Mouse (Mus musculus) gastrocnemius, postnatal 4 days (tissue): ENCODE data around the gene Pwp2. TPM values are rescaled to one million over a fixed set of nuclear protein-coding genes. Genes with fewer than 3 reads are reported as not detected.
"Not testable (repeated sequence)": the region's sequence is repeated elsewhere in the genome, so short reads cannot be mapped to it uniquely, and the experiment has no call there.

Experiments
- DNase-seq, 2 experiments: peaks; one replicate each; pipeline ENCODE4 v3.0.0; 2021 to 2022; ENCODE audit warnings: low spot score in 2 of 2, mixed read lengths in 2 of 2
- long read RNA-seq, 2 experiments: library from polyadenylated mRNA; stranded (forward); transcript quantifications; one replicate each; pipeline ENCODE4 v2.0.0; 2021
- total RNA-seq, 2 experiments: library from RNA; stranded (reverse); gene quantifications; 2 replicates each; pipeline ENCODE4 v1.2.3; 2021

Gene Pwp2
- total RNA-seq, result 10 to 100 TPM in 1 of 2 experiments, 1 to 10 TPM in 1; 8.9 to 10.5 TPM
- long read RNA-seq, experiment 1, transcript Pwp2-201 (21 exons, 3,872 nt), result major isoform, 20 of 26 reads
- long read RNA-seq, experiment 1, partial matches to known transcripts, result 4 of 26 reads
- long read RNA-seq, experiment 1, other reads (novel, unspliced or antisense), result 2 of 26 reads
- long read RNA-seq, experiment 2, transcript Pwp2-201 (21 exons, 3,872 nt), result major isoform, 15 of 23 reads
- long read RNA-seq, experiment 2, partial matches to known transcripts, result 6 of 23 reads
- long read RNA-seq, experiment 2, other reads (novel, unspliced or antisense), result 2 of 23 reads

- DNase-seq, result peak; percentile 71 to 89
Observed at GRCm38 (mm10) chr10:78184531-78185380, at the start of gene Pwp2. Gene Pwp2, minus strand, starts transcription at chr10:78185149.

GRCm38 (mm10) chr10:78233756-78234155 lies 48.8 kb upstream of the Pwp2 start:
- no peak for DNase-seq

GRCm38 (mm10) chr10:78233161-78233560 lies 48.2 kb upstream of the Pwp2 start:
- no peak for DNase-seq

GRCm38 (mm10) chr10:78232301-78232980 lies 47.5 kb upstream of the Pwp2 start:
- DNase-seq, result peak in 1 of 2 experiments; percentile 20

- DNase-seq, result no peak
Observed at GRCm38 (mm10) chr10:78228560-78228928, 43.6 kb upstream of the Pwp2 start.

- DNase-seq, result no peak
Observed at GRCm38 (mm10) chr10:78227875-78228559, 43.1 kb upstream of the Pwp2 start.

GRCm38 (mm10) chr10:78224136-78224535 lies 39.2 kb upstream of the Pwp2 start:
- DNase-seq, result no peak

GRCm38 (mm10) chr10:78222908-78223307 lies 38.0 kb upstream of the Pwp2 start:
- no peak for DNase-seq

- DNase-seq, result no peak
Observed at GRCm38 (mm10) chr10:78221315-78221714, 36.4 kb upstream of the Pwp2 start.

- DNase-seq, result no peak
Observed at GRCm38 (mm10) chr10:78219528-78219927, 34.6 kb upstream of the Pwp2 start.

GRCm38 (mm10) chr10:78218576-78218975 lies 33.6 kb upstream of the Pwp2 start:
- DNase-seq, result no peak

- DNase-seq, result no peak
Observed at GRCm38 (mm10) chr10:78216376-78217083, 31.6 kb upstream of the Pwp2 start.

- DNase-seq, result no peak
Observed at GRCm38 (mm10) chr10:78214371-78214770, 29.4 kb upstream of the Pwp2 start.

- no peak for DNase-seq
Observed at GRCm38 (mm10) chr10:78211311-78211710, 26.4 kb upstream of the Pwp2 start.

- DNase-seq, result no peak
Observed at GRCm38 (mm10) chr10:78201182-78201581, 16.2 kb upstream of the Pwp2 start.

- DNase-seq, result no peak
Observed at GRCm38 (mm10) chr10:78192933-78193332, 8.0 kb upstream of the Pwp2 start.

- not testable (repeated sequence) for DNase-seq
Observed at GRCm38 (mm10) chr10:78186076-78186475, 1.1 kb upstream of the Pwp2 start.

GRCm38 (mm10) chr10:78185381-78185725 lies 404 bp upstream of the Pwp2 start:
- no peak for DNase-seq

- DNase-seq, result no peak
Observed at GRCm38 (mm10) chr10:78183577-78183976, 1.4 kb downstream of the Pwp2 start.

GRCm38 (mm10) chr10:78182321-78182720 lies 2.6 kb downstream of the Pwp2 start:
- DNase-seq, result no peak

- DNase-seq, result no peak
Observed at GRCm38 (mm10) chr10:78174474-78174873, 10.5 kb downstream of the Pwp2 start.
